In genomic region chr1:82429061-82429460, GRCm38 (mm10) we compare ENCODE assay signal across 9 mouse cellular contexts.
DNase-seq lines count a peak whose midpoint lies in the region; ATAC-seq lines count a peak whose summit lies in the region.
"Had no signal": no experiment of that assay in that cellular context is flagged by ENCODE, and none has a peak within 500 bp of the region (broad histone marks: within the 10 kb centered on the region; RNA-seq: fewer than 3 reads in every experiment).

No protein-coding gene starts in this region.

- 24% methylated on average over 1 of the region's 1 CpGs for WGBS in embryonic facial prominence, embryonic 13.5 days
- 78% methylated on average over 1 of the region's 1 CpGs for WGBS in embryonic facial prominence, embryonic 10.5 days
- WGBS in hindbrain, embryonic 14.5 days: 58% methylated on average over 1 of the region's 1 CpGs

- no peaks in the 10 kb centered on the region for H3K27me3 ChIP-seq in embryonic facial prominence, embryonic 13.5 days
- no peaks in the 10 kb centered on the region for H3K27me3 ChIP-seq in embryonic facial prominence, embryonic 10.5 days (replicated peaks; ENCODE audit: low read depth, poor library complexity, severe bottlenecking)
- no peaks in the 10 kb centered on the region for H3K27me3 ChIP-seq in hindbrain, embryonic 14.5 days (ENCODE audit: control insufficient read depth, insufficient read depth, low read length)

- H3K36me3 ChIP-seq in embryonic facial prominence, embryonic 13.5 days: no peaks in the 10 kb centered on the region
- H3K36me3 ChIP-seq in embryonic facial prominence, embryonic 10.5 days (replicated peaks): no peaks in the 10 kb centered on the region
- no peaks in the 10 kb centered on the region for H3K36me3 ChIP-seq in hindbrain, embryonic 14.5 days (replicated peaks; ENCODE audit: control insufficient read depth, insufficient read depth)

- ATAC-seq in embryonic facial prominence, embryonic 13.5 days (ENCODE audit: insufficient number of reproducible peaks, insufficient read depth, low FRiP score, low TSS enrichment, low read depth): peak; percentile 56; the same call in 1 of the 2 replicates
- ATAC-seq in hindbrain, embryonic 14.5 days (ENCODE audit: low FRiP score): no peak; the same call in 1 of the 2 replicates

- no peak for DNase-seq in embryonic facial prominence, embryonic 10.5 days (ENCODE audit: low spot score)
- peak; percentile 71 for DNase-seq in 3134 (ENCODE audit: extremely low read depth, insufficient read length, low spot score)
- DNase-seq in fat pad, adult 2 months (ENCODE audit: extremely low read depth, low read depth, low spot score): peak; percentile 91
- DNase-seq in kidney, postnatal 4 days: peak; percentile 37 to 51
- DNase-seq in hindbrain, embryonic 14.5 days (ENCODE audit: low spot score): no peak
- no peak for DNase-seq in spleen, postnatal 10 days (ENCODE audit: low spot score in 2 of 2)
- DNase-seq in left cerebral cortex, postnatal 4 days: no peak
- DNase-seq: B cell, adult 2 months had no signal

- intact Hi-C loops in left cerebral cortex, postnatal 4 days (cut with DNase I): no loop called here

- no peak overlapping the region for H3K4me3 ChIP-seq in embryonic facial prominence, embryonic 13.5 days
- H3K4me3 ChIP-seq in embryonic facial prominence, embryonic 10.5 days: no peak overlapping the region
- no peak overlapping the region for H3K4me3 ChIP-seq in hindbrain, embryonic 14.5 days (replicated peaks; ENCODE audit: low read length)

- no peak overlapping the region for H3K9ac ChIP-seq in embryonic facial prominence, embryonic 13.5 days
- H3K9ac ChIP-seq in hindbrain, embryonic 14.5 days: no peak overlapping the region

- H3K27ac ChIP-seq in embryonic facial prominence, embryonic 13.5 days: peak overlapping the region; percentile 48
- no peak overlapping the region for H3K27ac ChIP-seq in embryonic facial prominence, embryonic 10.5 days (replicated peaks)
- H3K27ac ChIP-seq in hindbrain, embryonic 14.5 days: no peak overlapping the region

- H3K9me3 ChIP-seq in embryonic facial prominence, embryonic 13.5 days: no peaks in the 10 kb centered on the region
- no peaks in the 10 kb centered on the region for H3K9me3 ChIP-seq in embryonic facial prominence, embryonic 10.5 days
- H3K9me3 ChIP-seq in hindbrain, embryonic 14.5 days (ENCODE audit: control insufficient read depth, low read length): no peaks in the 10 kb centered on the region

- H3K4me2 ChIP-seq in embryonic facial prominence, embryonic 13.5 days: no peak overlapping the region; the same call in 1 of the 2 replicates
- H3K4me2 ChIP-seq in hindbrain, embryonic 14.5 days (replicated peaks): no peak overlapping the region

- peaks cover 25% of the 10 kb centered on the region for H3K4me1 ChIP-seq in embryonic facial prominence, embryonic 13.5 days
- H3K4me1 ChIP-seq in embryonic facial prominence, embryonic 10.5 days: peaks cover 15% of the 10 kb centered on the region
- H3K4me1 ChIP-seq in hindbrain, embryonic 14.5 days (replicated peaks; ENCODE audit: control insufficient read depth, insufficient read depth, low read length): no peaks in the 10 kb centered on the region; the same call in 1 of the 2 replicates

Comparison
In these comparisons a context has a peak if more than half of its experiments do, and no peak if none do; other contexts are left out.
1. DNase-seq: peak in 3134 (single experiment), fat pad, adult 2 months (single experiment) and kidney, postnatal 4 days (2 of 2); none in embryonic facial prominence, embryonic 10.5 days (single experiment), hindbrain, embryonic 14.5 days (single experiment), spleen, postnatal 10 days (0 of 2) and left cerebral cortex, postnatal 4 days (single experiment).